Mouse (Mus musculus) MEL (cell line): ENCODE results near the gene Tsnaxip1.

ENCODE experiments used
- CTCF ChIP-seq, 3 experiments: IDR thresholded peaks in 2 of 3; conservative IDR thresholded peaks in 1 of 3; 2 replicates each; pipeline ENCODE4 v1.5.1; 2011 to 2012; ENCODE audit warnings: low read length in 3 of 3, low read depth in 2 of 3, mild to moderate bottlenecking in 2 of 3, improper control_type of control experiment in 1 of 3, inconsistent platforms in 1 of 3, mixed read lengths in 1 of 3, moderate library complexity in 1 of 3; ENCODE audit not compliant: control insufficient read depth in 1 of 3, insufficient read depth in 1 of 3, poor library complexity in 1 of 3, severe bottlenecking in 1 of 3
- ETS1 ChIP-seq: IDR thresholded peaks from 2 replicates; pipeline ENCODE4 v1.6.1; 2012; ENCODE audit warnings: low read depth, mild to moderate bottlenecking, inconsistent platforms, low read length, improper control_type of control experiment, moderate library complexity
- POLR2A ChIP-seq, 2 experiments: IDR thresholded peaks; 2 replicates each; pipeline ENCODE4 v1.6.1; 2011 to 2012; ENCODE audit warnings: low read length in 2 of 2, mild to moderate bottlenecking in 2 of 2, control low read depth in 1 of 2, improper control_type of control experiment in 1 of 2, low read depth in 1 of 2, moderate library complexity in 1 of 2; ENCODE audit not compliant: control insufficient read depth in 1 of 2, insufficient read depth in 1 of 2, poor library complexity in 1 of 2
- POLR2AphosphoS2 ChIP-seq: IDR thresholded peaks from 2 replicates; pipeline ENCODE4 v1.6.1; 2011; ENCODE audit warnings: low read length, improper control_type of control experiment
- SMC3 ChIP-seq: IDR thresholded peaks from 2 replicates; pipeline ENCODE4 v1.6.1; 2011; ENCODE audit warnings: low read depth, low read length, improper control_type of control experiment
- TCF12 ChIP-seq: IDR thresholded peaks from 2 replicates; pipeline ENCODE4 v1.6.1; 2014; ENCODE audit warnings: low read depth, mild to moderate bottlenecking, inconsistent platforms, low read length, improper control_type of control experiment, moderate library complexity
- USF1 ChIP-seq: IDR thresholded peaks from 2 replicates; pipeline ENCODE4 v1.6.1; 2014; ENCODE audit warnings: low read depth, mild to moderate bottlenecking, inconsistent platforms, low read length, improper control_type of control experiment, moderate library complexity
- ZMIZ1 ChIP-seq: IDR thresholded peaks from 2 replicates; pipeline ENCODE4 v1.6.1; 2012; ENCODE audit warnings: low read depth, mild to moderate bottlenecking, inconsistent platforms, low read length, improper control_type of control experiment, moderate library complexity

DNA sequence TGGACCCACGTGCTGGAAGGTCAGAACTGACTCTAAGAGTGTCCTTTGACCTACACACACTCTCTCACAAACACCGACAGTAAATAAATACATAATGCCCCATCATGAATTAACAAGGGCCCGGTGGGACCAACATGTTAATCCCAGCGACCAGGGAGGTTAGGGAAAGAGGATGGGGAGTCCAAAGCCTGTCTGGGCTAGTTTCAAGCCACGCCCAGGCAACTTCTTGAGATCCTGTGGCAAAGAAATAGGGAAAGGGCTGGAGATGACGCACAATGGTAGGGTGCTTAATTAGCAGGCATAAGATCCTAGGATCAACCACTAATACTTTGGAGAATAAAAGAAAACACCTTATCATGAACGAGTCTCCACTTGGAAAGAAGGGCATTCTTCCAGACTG is 23.1 kb downstream of the Tsnaxip1 start:
- TF ChIP-seq CTCF (IDR thresholded peaks at IDR 0.05 in 2 of 3, conservative IDR thresholded peaks at IDR 0.05 in 1 of 3; ENCODE audit: control insufficient read depth in 1 of 3, insufficient read depth in 1 of 3, low read depth in 2 of 3, low read length in 3 of 3, poor library complexity in 1 of 3, severe bottlenecking in 1 of 3) (no peak), POLR2A (IDR thresholded peaks at IDR 0.05; ENCODE audit: control insufficient read depth in 1 of 2, insufficient read depth in 1 of 2, low read depth in 1 of 2, low read length in 2 of 2, poor library complexity in 1 of 2) (no peak), TCF12 (no peak), POLR2AphosphoS2 (no peak), ETS1 (no peak), USF1 (no peak), ZMIZ1 (no peak), SMC3 (no peak)
